Comparison of ENCODE assay signal across 28 mouse cellular contexts in genomic region chr5:96475488-96475887, GRCm38 (mm10).
A peak's percentile ranks its signal among the peaks of the same experiment; 100 is the strongest.
DNase-seq lines count a peak whose midpoint lies in the region; ATAC-seq and TF ChIP-seq lines count a peak whose summit lies in the region.
"Had no signal": no experiment of that assay in that cellular context is flagged by ENCODE, and none has a peak within 500 bp of the region (broad histone marks: within the 10 kb centered on the region; RNA-seq: fewer than 3 reads in every experiment).

No protein-coding gene starts in this region.

- H3K9me3 ChIP-seq in heart, embryonic 12.5 days (replicated peaks) = no peaks in the 10 kb centered on the region
- no peaks in the 10 kb centered on the region for H3K9me3 ChIP-seq in heart, embryonic 15.5 days (replicated peaks)
- no peaks in the 10 kb centered on the region for H3K9me3 ChIP-seq in lung, embryonic 15.5 days
- H3K9me3 ChIP-seq: embryonic facial prominence, embryonic 10.5 days; embryonic facial prominence, embryonic 13.5 days; forebrain, embryonic 12.5 days; forebrain, embryonic 15.5 days had no signal

- H3K4me1 ChIP-seq in heart, embryonic 12.5 days (replicated peaks) = peaks cover 9% of the 10 kb centered on the region
- peaks cover 12% of the 10 kb centered on the region for H3K4me1 ChIP-seq in heart, embryonic 15.5 days (replicated peaks)
- H3K4me1 ChIP-seq in lung, embryonic 15.5 days = no peaks in the 10 kb centered on the region; the same call in 1 of the 2 replicates
- no peaks in the 10 kb centered on the region for H3K4me1 ChIP-seq in lung, adult 2 months (ENCODE audit: control insufficient read depth, insufficient read depth, low read length)
- H3K4me1 ChIP-seq: embryonic facial prominence, embryonic 10.5 days; forebrain, embryonic 12.5 days had no signal

- no peak for ATAC-seq in heart, embryonic 12.5 days (ENCODE audit: insufficient number of reproducible peaks, low FRiP score)
- no peak; the same call in 1 of the 2 replicates for ATAC-seq in heart, embryonic 15.5 days (replicated peaks; ENCODE audit: insufficient number of reproducible peaks, insufficient read depth, low FRiP score, low read depth)
- peak; percentile 74; the same call in 1 of the 2 replicates for ATAC-seq in lung, embryonic 15.5 days (ENCODE audit: borderline replicate concordance, extremely low read depth, low FRiP score, low TSS enrichment)
- ATAC-seq: activated CD4-positive, CD25-positive, alpha-beta regulatory T cell, adult 4 months; forebrain, embryonic 15.5 days; hindbrain, postnatal 0 days; inflammation-experienced regulatory T-cells, adult 6 months had no signal

- no peaks in the 10 kb centered on the region for H3K36me3 ChIP-seq in heart, embryonic 12.5 days
- no peaks in the 10 kb centered on the region for H3K36me3 ChIP-seq in heart, embryonic 15.5 days
- no peaks in the 10 kb centered on the region for H3K36me3 ChIP-seq in lung, embryonic 15.5 days
- H3K36me3 ChIP-seq: embryonic facial prominence, embryonic 10.5 days; embryonic facial prominence, embryonic 13.5 days; forebrain, embryonic 12.5 days; forebrain, embryonic 15.5 days had no signal

- 21% methylated on average over 3 of the region's 3 CpGs for WGBS in heart, embryonic 12.5 days
- whole genome bisulfite sequencing in heart, embryonic 15.5 days = 30% methylated on average over 3 of the region's 3 CpGs
- 35% methylated on average over 3 of the region's 3 CpGs for WGBS in lung, embryonic 15.5 days
- WGBS in lung, adult 2 months = 46% methylated on average over 3 of the region's 3 CpGs

- no peak overlapping the region for H3K4me2 ChIP-seq in heart, embryonic 12.5 days
- H3K4me2 ChIP-seq in heart, embryonic 15.5 days = no peak overlapping the region
- no peak overlapping the region for H3K4me2 ChIP-seq in lung, embryonic 15.5 days
- H3K4me2 ChIP-seq: embryonic facial prominence, embryonic 13.5 days; forebrain, embryonic 12.5 days; forebrain, embryonic 15.5 days; heart, embryonic 11.5 days; hindbrain, embryonic 14.5 days had no signal

- no peaks in the 10 kb centered on the region for H3K27me3 ChIP-seq in heart, embryonic 12.5 days (replicated peaks)
- no peaks in the 10 kb centered on the region for H3K27me3 ChIP-seq in heart, embryonic 15.5 days
- H3K27me3 ChIP-seq in lung, embryonic 15.5 days = no peaks in the 10 kb centered on the region
- H3K27me3 ChIP-seq: embryonic facial prominence, embryonic 13.5 days; forebrain, embryonic 12.5 days; forebrain, embryonic 15.5 days had no signal

- no peak overlapping the region for H3K9ac ChIP-seq in heart, embryonic 12.5 days
- no peak overlapping the region for H3K9ac ChIP-seq in heart, embryonic 15.5 days
- no peak overlapping the region for H3K9ac ChIP-seq in lung, embryonic 15.5 days
- H3K9ac ChIP-seq: embryonic facial prominence, embryonic 13.5 days; forebrain, embryonic 12.5 days; forebrain, embryonic 15.5 days; hindbrain, embryonic 14.5 days had no signal

- DNase-seq in heart, adult 9 months (ENCODE audit: low spot score in 2 of 2) = no peak
- DNase-seq in heart, adult 11 months = no peak
- no peak for DNase-seq in lung, postnatal 10 days
- peak; percentile 13 for DNase-seq in lung, postnatal 14 days
- DNase-seq in lung, adult 2 months = no peak
- DNase-seq: adrenal gland, adult 8-10 months; adrenal gland, postnatal 25 days; cerebellum, adult 11-12 months; cerebellum, adult 8-10 months; cerebellum, postnatal 10 days; cerebellum, postnatal 36 days; embryo, embryonic 11 days; gastrocnemius, postnatal 25 days; heart, adult 2 months; heart, postnatal 4 days had no signal

- TF ChIP-seq CTCF in lung, adult 2 months (IDR thresholded peaks at IDR 0.05; ENCODE audit: insufficient read depth, low read length) = no peak

- H3K27ac ChIP-seq in heart, embryonic 12.5 days (ENCODE audit: poor library complexity, severe bottlenecking) = 0 out of 2 replicates have a peak overlapping the region, but pooled peaks have one; percentile 50
- H3K27ac ChIP-seq in heart, embryonic 15.5 days = peak overlapping the region; percentile 21
- H3K27ac ChIP-seq in lung, embryonic 15.5 days = no peak overlapping the region
- H3K27ac ChIP-seq: embryonic facial prominence, embryonic 10.5 days; embryonic facial prominence, embryonic 13.5 days; forebrain, embryonic 12.5 days; forebrain, embryonic 15.5 days; heart, adult 2 months; hindbrain, embryonic 14.5 days; hindbrain, postnatal 0 days had no signal

- no peak for TF ChIP-seq POLR2A in lung, adult 2 months (IDR thresholded peaks at IDR 0.05; ENCODE audit: borderline replicate concordance, extremely low read depth, low read depth, low read length)

- H3K4me3 ChIP-seq in heart, embryonic 12.5 days = no peak overlapping the region
- H3K4me3 ChIP-seq in heart, embryonic 15.5 days = no peak overlapping the region
- H3K4me3 ChIP-seq in lung, embryonic 15.5 days = no peak overlapping the region
- H3K4me3 ChIP-seq in lung, adult 2 months (replicated peaks; ENCODE audit: extremely low read depth, low read depth, low read length) = no peak overlapping the region
- H3K4me3 ChIP-seq: embryonic facial prominence, embryonic 10.5 days; embryonic facial prominence, embryonic 13.5 days; erythroblast, embryonic 14.5 days; forebrain, embryonic 12.5 days; forebrain, embryonic 15.5 days; heart, adult 2 months had no signal
